Mouse (Mus musculus) cerebellum, postnatal 25 days (tissue): ENCODE measurements at regions not wholly inside any gene's neighbourhood (a gene's known extent, or its start where the extent isn't known, plus 50 kb on each side); places are given as distances from the start of the nearest gene placed in this dataset.

Source experiments
- DNase-seq, 2 experiments: peaks; one replicate each; pipeline ENCODE4 v3.0.0; 2021; ENCODE audit warnings: mixed read lengths in 2 of 2

DNA sequence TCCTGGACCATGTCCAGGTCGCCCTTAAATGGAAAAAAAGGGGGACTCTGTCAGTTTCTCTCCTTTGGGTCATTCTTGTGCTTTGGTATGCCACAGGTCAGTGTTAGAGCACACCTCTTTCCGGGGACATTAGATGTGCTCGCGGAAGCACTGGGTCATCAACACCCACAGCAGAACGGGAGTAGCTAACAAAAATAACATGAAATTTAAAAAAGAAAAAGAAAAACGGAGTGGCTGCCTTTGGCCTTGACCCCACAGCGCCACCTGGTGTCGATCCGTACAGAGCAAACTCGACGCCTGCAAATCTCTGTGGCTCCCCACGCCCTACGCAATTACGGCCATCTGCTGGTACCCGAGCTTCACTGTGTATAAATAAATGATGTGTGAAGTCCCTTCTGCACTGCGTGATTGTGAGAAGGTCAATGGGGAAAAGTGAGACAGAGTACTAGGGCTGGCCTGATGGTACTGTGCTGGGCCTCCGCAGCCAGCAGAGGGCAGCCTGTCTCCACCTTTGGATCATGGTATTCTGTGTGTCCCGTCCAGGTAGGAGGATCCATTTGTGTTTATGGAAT lies 99.0 kb upstream of the Slc7a12 start:
- peak; percentile 53 to 79 for DNase-seq

DNA sequence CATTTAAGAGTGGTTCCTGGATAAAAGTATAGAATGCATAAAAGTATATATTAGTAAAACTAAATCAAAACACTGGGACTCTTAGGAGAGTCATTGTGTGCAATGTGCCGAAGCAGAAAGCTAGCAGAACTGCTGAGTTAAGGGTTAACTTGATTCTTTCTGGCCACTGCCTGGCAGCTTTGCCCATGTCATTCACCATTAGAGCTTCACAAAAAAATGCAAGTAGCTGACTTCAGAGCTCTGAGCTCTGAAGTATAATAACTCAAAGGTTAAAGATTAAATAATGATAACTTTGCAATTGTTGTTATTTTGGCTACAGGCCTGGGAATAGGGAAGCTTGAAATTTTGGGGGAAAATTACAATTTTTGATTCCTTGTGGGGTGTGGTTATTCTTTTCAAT lies 89.8 kb upstream of the Slc7a12 start:
- DNase-seq = no peak

DNA sequence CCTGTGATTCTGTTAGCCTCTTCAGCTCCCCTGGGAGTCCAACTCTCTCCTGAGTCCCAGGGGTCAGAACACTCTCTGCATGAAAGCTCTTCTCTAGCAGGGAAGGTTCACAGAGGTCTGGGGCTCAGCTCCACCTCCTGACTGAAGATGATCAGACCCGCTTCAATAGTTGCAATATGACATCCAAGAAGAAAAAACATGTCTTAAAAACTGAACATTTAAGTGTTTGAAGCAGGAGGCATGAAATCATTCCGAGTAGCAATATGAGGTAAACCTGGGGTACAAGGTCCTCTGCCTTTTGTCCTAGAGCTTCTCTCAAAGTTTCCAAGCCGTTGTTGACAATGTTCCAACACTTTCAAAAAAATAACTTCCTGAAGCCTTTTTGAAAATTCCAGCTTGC lies 81.8 kb upstream of the Slc7a12 start:
- DNase-seq = no peak

GRCm38 (mm10) chr3:14408435-14409125 lies 71.9 kb upstream of the Slc7a12 start:
- no peak for DNase-seq
